17 mouse cellular contexts compared by ENCODE assay signal in the genomic region with DNA sequence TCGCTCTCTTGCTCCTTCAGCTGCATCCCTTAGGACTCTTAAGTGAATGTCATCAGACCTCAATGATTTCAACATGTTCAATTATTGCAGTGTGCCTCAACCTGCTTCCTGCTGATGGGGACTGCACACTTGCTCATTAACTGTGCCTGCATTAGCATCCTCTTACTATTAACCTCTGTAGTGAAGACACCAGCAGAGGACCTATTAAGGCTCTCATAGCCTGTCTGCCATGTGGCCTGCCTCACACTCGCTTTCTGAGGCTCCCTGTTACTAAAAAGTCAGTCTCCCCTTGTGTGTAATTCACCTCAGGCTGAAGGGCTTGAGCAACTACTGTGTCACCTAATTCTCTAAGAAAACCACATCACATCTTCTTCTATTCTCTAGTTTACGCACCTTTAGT.
"Had no signal": no experiment of that assay in that cellular context is flagged by ENCODE, and none has a peak within 500 bp of the region (broad histone marks: within the 10 kb centered on the region; RNA-seq: fewer than 3 reads in every experiment).

No protein-coding gene starts in this region.

- H3K4me1 ChIP-seq: limb, embryonic 12.5 days; limb, embryonic 15.5 days; liver, embryonic 15.5 days; stomach, embryonic 15.5 days had no signal

- H3K36me3 ChIP-seq: limb, embryonic 12.5 days; limb, embryonic 15.5 days; liver, embryonic 15.5 days; stomach, embryonic 15.5 days had no signal

- H3K27ac ChIP-seq: limb, embryonic 12.5 days; limb, embryonic 15.5 days; liver, embryonic 15.5 days; stomach, embryonic 15.5 days had no signal

- H3K9ac ChIP-seq: limb, embryonic 12.5 days; limb, embryonic 15.5 days; liver, embryonic 15.5 days; stomach, embryonic 15.5 days had no signal

- H3K9me3 ChIP-seq: limb, embryonic 12.5 days; limb, embryonic 15.5 days; liver, embryonic 15.5 days; stomach, embryonic 15.5 days had no signal

- H3K4me2 ChIP-seq: limb, embryonic 12.5 days; limb, embryonic 15.5 days; liver, embryonic 11.5 days; liver, embryonic 15.5 days; stomach, embryonic 15.5 days had no signal

- H3K4me3 ChIP-seq: limb, embryonic 12.5 days; limb, embryonic 15.5 days; liver, embryonic 15.5 days; stomach, embryonic 15.5 days had no signal

- DNase-seq: kidney, adult 18-20 months; kidney, adult 9 months; kidney, postnatal 14 days; kidney, postnatal 4 days; lung, adult 2 months; lung, postnatal 14 days; lung, postnatal 4 days; midbrain, embryonic 14.5 days; retina, postnatal 1 day; right cerebral cortex, postnatal 25 days; spleen, adult 18-20 months; thymus, postnatal 25 days had no signal

- H3K27me3 ChIP-seq: limb, embryonic 12.5 days; limb, embryonic 15.5 days; liver, embryonic 15.5 days; stomach, embryonic 15.5 days had no signal
